Mouse (Mus musculus) Patski (cell line): Measurements from ENCODE around the gene Olfr798. TPM values are rescaled to one million over a fixed set of nuclear protein-coding genes. Genes with fewer than 3 reads are reported as not detected.

Experiments used
- ATAC-seq: fragments of 100-300 bp; one replicate; pipeline ENCODE4 v1.8.0; 2021
- CTCF ChIA-PET: fragments of 350-600 bp; sonication (Branson Sonifier 250); formaldehyde crosslinking; loops from one replicate; lab custom pipeline; 2022; ENCODE audit warnings: inconsistent platforms; lab: Charles Lee
- POLR2A ChIA-PET: fragments of 350-600 bp; sonication (Branson Sonifier 250); formaldehyde crosslinking; loops from one replicate; lab custom pipeline; 2022; ENCODE audit warnings: antibody characterized with exemption, inconsistent platforms; lab: Charles Lee
- DNase-seq: peaks from one replicate; pipeline ENCODE4 v3.0.0-alpha.2; 2011; ENCODE audit warnings: low read depth, low spot score
- H3K27me3 ChIP-seq: fragments of 371-371 bp; one replicate; pipeline ENCODE4 v1.5.1; 2021
- CTCF ChIP-seq: fragments of 100-300 bp; IDR thresholded peaks from one replicate; pipeline ENCODE4 v1.5.1; 2021
- in situ Hi-C: fragments of 300-500 bp; cut with MboI; formaldehyde crosslinking; loops from 3 replicates; pipeline ENCODE4 v1.11.1; 2018; ENCODE audit warnings: low pct_unique_long_range_greater_than_20kb, mixed read lengths
- polyA plus RNA-seq: library from polyadenylated mRNA; unstranded; gene quantifications from one replicate; pipeline ENCODE4 v1.2.3, GENCODE M21; 2021

Gene Olfr798
- polyA plus RNA-seq = not detected

DNA sequence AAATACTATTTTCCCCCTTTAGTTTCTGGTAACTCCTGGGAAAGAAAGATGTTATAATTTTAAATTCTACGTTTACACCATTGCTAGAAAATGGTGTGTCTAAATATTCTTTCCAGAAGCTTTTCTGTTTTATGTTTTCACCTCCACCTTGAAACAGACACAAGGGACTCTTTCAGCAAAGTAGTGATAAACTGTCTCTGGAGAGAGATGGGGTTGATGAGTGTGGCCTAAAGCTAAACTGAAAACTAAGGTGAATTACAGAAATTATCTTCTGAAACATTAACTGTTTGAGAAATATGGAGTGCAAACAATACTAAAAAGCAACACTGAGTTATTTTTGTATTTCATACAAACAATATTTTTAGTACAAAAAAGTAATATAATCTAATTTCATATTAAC is at the start of gene Olfr798:
TSS of gene Olfr798 (minus strand) at position 101 of the 400 bp plus-strand sequence.
- TF ChIP-seq CTCF = no peak

DNA sequence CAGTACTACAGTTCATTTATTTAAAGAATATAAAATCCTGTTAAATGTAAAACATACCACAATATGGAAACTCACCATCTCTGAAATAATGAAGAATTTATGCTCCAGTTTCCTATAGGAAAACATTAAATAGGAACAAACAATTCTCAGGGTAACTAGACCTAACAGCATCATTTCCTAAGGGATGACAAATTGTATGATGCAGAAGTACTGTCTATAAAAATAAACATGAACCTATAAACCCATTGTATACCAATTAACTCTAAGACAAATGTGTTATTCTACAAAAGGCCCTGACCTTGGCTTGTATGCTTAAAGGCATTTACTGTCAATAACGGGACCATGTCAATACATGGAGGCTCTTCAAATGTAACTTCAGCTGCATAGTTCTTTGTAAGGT is 46.0 kb upstream of the Olfr798 start, which contains the start of gene Olfr801:
TSS of gene Olfr801 (minus strand) at position 101 of the 400 bp plus-strand sequence.
- DNase-seq (no peak), ATAC-seq (no peak)
- in situ Hi-C loops = no loop called here
- TF ChIP-seq CTCF = no peak
- CTCF ChIA-PET = no interaction called here
- H3K27me3 ChIP-seq = no peaks in the 10 kb centered on the region
- POLR2A ChIA-PET = no interaction called here

More for the DNA sequence above, at the start of gene Olfr798:
- no peaks in the 10 kb centered on the region for H3K27me3 ChIP-seq
- in situ Hi-C loops = no loop called here
- no peak for DNase-seq
- ATAC-seq = no peak
- POLR2A ChIA-PET = no interaction called here
- CTCF ChIA-PET = no interaction called here

DNA sequence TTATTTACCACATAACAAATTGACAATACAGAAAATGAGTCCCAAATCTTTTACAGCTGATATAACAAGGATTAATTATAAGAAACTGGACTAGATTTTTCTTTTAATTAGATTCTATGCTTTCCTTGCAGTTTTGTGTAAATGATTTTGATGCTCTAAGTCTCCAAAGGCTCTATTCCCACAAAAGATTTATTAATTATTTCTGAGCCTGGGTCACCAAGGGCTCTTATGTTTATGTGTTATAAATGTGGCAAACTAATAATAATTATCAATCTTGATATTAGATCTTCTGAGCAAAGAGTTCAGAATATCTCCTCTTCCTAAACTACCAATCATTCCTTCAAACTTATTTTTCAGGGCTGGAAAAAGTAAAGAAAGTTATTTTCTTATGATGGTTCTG is 29.7 kb upstream of the Olfr798 start, which contains the start of gene Olfr800:
TSS of gene Olfr800 (plus strand) at position 301 of the 400 bp plus-strand sequence.
- DNase-seq = no peak
- no peak for ATAC-seq
- CTCF ChIA-PET = no interaction called here
- H3K27me3 ChIP-seq = no peaks in the 10 kb centered on the region
- POLR2A ChIA-PET = no interaction called here
- TF ChIP-seq CTCF = no peak
- in situ Hi-C loops = no loop called here

DNA sequence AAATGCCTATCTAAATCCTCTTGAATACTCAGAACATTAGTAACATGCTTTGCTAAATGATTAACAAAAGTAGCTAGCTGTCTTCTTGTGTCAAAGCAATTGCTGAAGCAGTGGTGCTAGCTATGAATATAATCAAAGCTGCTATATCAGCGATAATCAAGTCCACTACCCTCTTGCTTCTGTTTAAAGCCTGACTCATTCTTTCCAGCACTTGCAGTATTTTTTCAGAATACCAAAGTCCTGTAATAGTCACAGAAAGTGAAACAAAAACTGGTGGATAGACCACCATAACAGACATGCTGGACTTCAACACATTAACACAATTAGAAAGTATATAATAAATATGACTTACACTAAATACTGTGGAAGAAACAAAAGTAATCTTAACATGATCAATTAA is 24.0 kb upstream of the Olfr798 start:
- no peaks in the 10 kb centered on the region for H3K27me3 ChIP-seq
- in situ Hi-C loops = no loop called here
- TF ChIP-seq CTCF = no peak
- no peak for ATAC-seq
- DNase-seq = no peak
- ChIA-PET POLR2A (no interaction called here), CTCF (interaction anchor here (0.8 kb wide), 1 partner anchor 50 kb away, joined by 3 read pairs; no protein-coding TSS in a partner anchor)

DNA sequence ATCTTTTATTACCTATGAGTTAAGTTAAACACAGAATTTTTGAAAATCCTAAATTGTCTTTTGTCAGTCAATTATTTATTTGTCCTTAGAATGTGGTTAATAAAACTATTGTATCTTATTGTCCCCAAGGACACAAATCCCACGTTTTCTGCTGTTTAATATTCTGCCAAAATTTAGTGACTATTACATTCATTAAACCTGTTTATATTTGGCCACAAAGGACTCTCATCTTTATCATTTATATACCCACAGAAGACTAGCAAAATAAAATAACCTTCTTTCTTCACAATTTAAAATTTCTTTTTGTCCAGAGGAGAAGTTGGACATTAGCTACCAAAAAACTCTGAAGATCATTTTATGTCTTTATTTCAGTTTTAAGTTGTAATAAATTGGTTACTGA is 9.4 kb upstream of the Olfr798 start, which contains the start of gene Olfr799:
TSS of gene Olfr799 (plus strand) at position 301 of the 400 bp plus-strand sequence.
- in situ Hi-C loops = no loop called here
- no peak for ATAC-seq
- H3K27me3 ChIP-seq = no peaks in the 10 kb centered on the region
- no peak for DNase-seq
- POLR2A ChIA-PET = no interaction called here
- CTCF ChIA-PET = no interaction called here
- TF ChIP-seq CTCF = no peak

DNA sequence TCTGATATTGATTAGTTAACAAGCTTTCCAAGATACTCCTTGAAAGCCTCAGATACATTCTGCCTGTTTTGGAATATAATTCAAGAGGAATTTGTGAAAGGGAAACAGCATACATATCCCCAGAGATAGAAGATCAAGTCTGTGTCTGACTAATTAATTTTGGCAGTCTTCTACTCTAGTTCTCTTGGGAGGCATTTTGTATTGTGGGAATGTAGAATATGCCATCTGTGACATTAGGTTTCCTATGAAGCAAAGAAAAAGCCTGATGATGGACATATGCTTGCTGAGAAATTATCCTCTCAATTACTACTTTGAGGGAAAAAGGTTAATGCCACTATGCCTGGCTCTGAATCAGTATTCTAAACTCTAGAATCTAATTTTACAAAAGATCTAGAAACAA is 4.5 kb downstream of the Olfr798 start:
- no peaks in the 10 kb centered on the region for H3K27me3 ChIP-seq
- no peak for TF ChIP-seq CTCF
- ChIA-PET POLR2A (no interaction called here), CTCF (interaction anchor here (1.0 kb wide), 1 partner anchor 13 kb away, joined by 3 read pairs; no protein-coding TSS in a partner anchor)
- in situ Hi-C loops = no loop called here
- DNase-seq = no peak
- ATAC-seq = no peak

DNA sequence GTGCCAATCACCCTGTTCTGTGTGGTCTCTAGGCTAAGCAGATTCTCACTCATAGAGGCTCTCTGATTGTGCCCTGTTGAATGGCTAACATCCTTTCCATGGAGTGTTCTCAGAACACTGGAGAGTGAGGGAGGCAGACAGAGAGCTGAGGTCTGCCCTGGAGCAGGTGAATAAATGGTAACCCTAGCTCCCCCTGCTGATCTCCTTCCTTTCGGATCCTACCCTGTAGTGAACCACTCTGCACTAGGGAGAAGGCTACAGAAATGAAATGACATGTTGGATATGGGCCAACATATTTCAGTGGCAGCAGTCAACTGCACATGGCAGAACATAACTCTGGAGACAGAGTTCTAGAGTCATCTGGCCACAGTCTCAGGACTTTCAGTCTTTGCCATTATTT is 6.0 kb downstream of the Olfr798 start:
- POLR2A ChIA-PET = no interaction called here
- TF ChIP-seq CTCF = no peak
- CTCF ChIA-PET = no interaction called here
- in situ Hi-C loops = no loop called here
- no peaks in the 10 kb centered on the region for H3K27me3 ChIP-seq
- ATAC-seq (no peak), DNase-seq (no peak)

DNA sequence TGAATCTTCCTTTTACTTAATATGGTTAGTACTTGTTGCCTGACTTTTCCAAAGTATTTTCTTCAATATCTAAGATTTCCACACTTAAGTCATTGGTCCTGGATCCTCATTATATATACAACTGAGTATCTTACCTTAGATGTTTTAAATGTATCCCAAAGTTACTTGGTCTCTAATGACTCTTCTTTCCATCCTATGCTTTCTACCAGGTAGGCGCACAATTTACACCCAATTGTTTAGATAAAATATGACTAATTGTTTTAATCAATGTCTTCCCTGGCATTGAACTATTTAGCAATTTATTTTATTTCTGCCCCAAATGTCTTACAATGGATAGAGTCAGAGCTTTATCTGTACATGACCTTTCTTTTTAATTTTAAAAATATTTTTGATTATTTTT is 15.3 kb downstream of the Olfr798 start, which contains the start of gene Olfr796:
TSS of gene Olfr796 (minus strand) at position 101 of the 400 bp plus-strand sequence.
- no peak for TF ChIP-seq CTCF
- no peaks in the 10 kb centered on the region for H3K27me3 ChIP-seq
- no peak for DNase-seq
- ChIA-PET CTCF (interaction anchor here (1.2 kb wide), 1 partner anchor 28 kb away, joined by 3 read pairs; no protein-coding TSS in a partner anchor), POLR2A (no interaction called here)
- in situ Hi-C loops = no loop called here
- ATAC-seq = no peak

DNA sequence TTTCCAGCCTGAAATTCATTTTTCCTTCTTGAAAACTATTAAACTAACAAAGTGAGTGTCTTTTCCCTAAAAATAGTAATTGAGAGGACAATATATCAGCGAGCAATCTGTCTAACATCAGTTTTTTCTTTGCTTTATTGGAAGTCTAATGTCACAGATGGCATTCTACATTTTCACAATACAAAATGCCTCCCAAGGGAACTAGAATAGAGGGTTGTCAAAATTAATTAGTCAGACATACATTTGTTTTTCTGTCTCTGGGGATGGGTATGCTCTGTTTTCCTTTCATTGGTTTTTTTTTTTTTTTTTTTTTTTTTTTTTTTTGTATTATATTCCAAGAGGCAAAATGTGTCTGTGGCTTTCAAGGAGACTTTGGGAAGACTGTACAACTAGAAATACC is 50.7 kb downstream of the Olfr798 start:
- ATAC-seq = no peak
- no peak for TF ChIP-seq CTCF
- ChIA-PET CTCF (no interaction called here), POLR2A (no interaction called here)
- no peaks in the 10 kb centered on the region for H3K27me3 ChIP-seq
- no peak for DNase-seq
- in situ Hi-C loops = no loop called here

Other genes starting within 250 kb of the Olfr798 start
- gene Olfr784, start 243.9 kb downstream of the Olfr798 start, polyA plus RNA-seq = 0.01 TPM
- not detected for gene Olfr785, start 222.5 kb downstream of the Olfr798 start, polyA plus RNA-seq
- not detected for gene Olfr786, start 200.6 kb downstream of the Olfr798 start, polyA plus RNA-seq
- not detected for gene Olfr787, start 166.1 kb downstream of the Olfr798 start, polyA plus RNA-seq
- gene Olfr788, start 156.9 kb downstream of the Olfr798 start, polyA plus RNA-seq = not detected
- not detected for gene Olfr789, start 143.2 kb downstream of the Olfr798 start, polyA plus RNA-seq
- gene Olfr790, start 129.4 kb downstream of the Olfr798 start, polyA plus RNA-seq = not detected
- not detected for gene Olfr791, start 106.1 kb downstream of the Olfr798 start, polyA plus RNA-seq
- gene Olfr792, start 88.8 kb downstream of the Olfr798 start, polyA plus RNA-seq = not detected
- gene Olfr794, start 60.3 kb downstream of the Olfr798 start, polyA plus RNA-seq = not detected
- gene Olfr796, start 15.4 kb downstream of the Olfr798 start, polyA plus RNA-seq = not detected
- not detected for gene Olfr799, start 9.6 kb upstream of the Olfr798 start, polyA plus RNA-seq
- not detected for gene Olfr800, start 29.8 kb upstream of the Olfr798 start, polyA plus RNA-seq
- gene Olfr801, start 45.9 kb upstream of the Olfr798 start, polyA plus RNA-seq = not detected
- gene Olfr802, start 60.2 kb upstream of the Olfr798 start, polyA plus RNA-seq = not detected
- gene Olfr803, start 66.4 kb upstream of the Olfr798 start, polyA plus RNA-seq = not detected
- not detected for gene Olfr804, start 75.3 kb upstream of the Olfr798 start, polyA plus RNA-seq
- gene Olfr805, start 101.4 kb upstream of the Olfr798 start, polyA plus RNA-seq = not detected
- not detected for gene Olfr806, start 114.0 kb upstream of the Olfr798 start, polyA plus RNA-seq
- gene Olfr807, start 129.9 kb upstream of the Olfr798 start, polyA plus RNA-seq = not detected
- not detected for gene Olfr808, start 137.5 kb upstream of the Olfr798 start, polyA plus RNA-seq
- gene Olfr809, start 146.7 kb upstream of the Olfr798 start, polyA plus RNA-seq = not detected
- not detected for gene Olfr810, start 167.0 kb upstream of the Olfr798 start, polyA plus RNA-seq
- gene Olfr811, start 176.5 kb upstream of the Olfr798 start, polyA plus RNA-seq = not detected
- not detected for gene Olfr812, start 218.2 kb upstream of the Olfr798 start, polyA plus RNA-seq
- gene Olfr813, start 227.4 kb upstream of the Olfr798 start, polyA plus RNA-seq = not detected